Mouse (Mus musculus) gastrocnemius, postnatal 14 days (tissue): ENCODE results near the gene Per2. TPM values are rescaled to one million over a fixed set of nuclear protein-coding genes. Genes with fewer than 3 reads are reported as not detected.

Experiments
- DNase-seq: peaks from one replicate; pipeline ENCODE4 v3.0.0; 2021; ENCODE audit warnings: mixed read lengths
- intact Hi-C: fragments of 180-260 bp; cut with DNase I; formaldehyde crosslinking; loops from one replicate; pipeline ENCODE4 v1.15.1; 2025; ENCODE audit warnings: low total_unique reads
- total RNA-seq, 2 experiments: library from RNA; stranded (reverse); gene quantifications; 2 replicates each; pipeline ENCODE4 v1.2.3; 2021

Per2 gene
- total RNA-seq, 2 experiments from 2014 or later: 2.9 to 9.2 TPM

DNA sequence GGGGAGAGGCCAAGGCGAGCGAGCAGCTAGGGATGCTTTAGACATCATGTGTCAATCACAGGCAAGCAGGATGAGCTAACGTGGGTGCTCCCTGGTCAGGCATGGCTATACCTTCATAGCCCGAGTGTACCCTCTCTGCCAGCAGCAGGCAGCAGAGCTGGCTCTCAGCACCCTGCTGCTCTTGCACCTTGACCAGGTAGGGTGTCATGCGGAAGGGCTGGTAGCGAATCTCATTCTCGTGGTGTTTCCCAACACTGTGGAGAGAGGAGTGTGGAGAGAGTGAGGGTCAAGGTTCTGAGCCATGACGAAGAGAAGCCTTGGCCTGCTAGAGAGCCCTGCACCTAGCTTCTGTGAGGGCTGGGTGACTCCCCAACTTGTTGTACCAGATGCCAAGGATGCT lies 19.3 kb downstream of the Per2 start:
- no peak for DNase-seq
- intact Hi-C loops: no loop called here

DNA sequence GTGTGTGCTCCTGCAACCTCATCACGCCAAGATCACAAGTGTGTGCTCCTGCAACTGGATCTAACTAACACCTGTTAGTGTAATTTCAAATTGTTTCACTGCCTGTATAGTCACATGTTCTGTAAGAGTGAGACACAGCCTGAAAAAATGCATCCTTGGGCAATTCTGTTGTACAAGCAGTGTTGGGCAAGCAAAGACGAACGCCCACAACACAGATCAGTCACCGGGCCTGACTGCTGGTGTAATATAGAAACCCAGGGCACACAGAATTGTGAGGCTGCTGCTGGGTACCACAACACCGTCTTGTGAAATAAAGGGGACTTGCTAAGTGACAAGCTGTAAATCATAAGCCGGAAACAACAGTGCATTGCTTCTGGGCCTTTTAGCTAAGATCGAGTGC lies 21.6 kb downstream of the Per2 start:
- intact Hi-C loops: no loop called here
- no peak for DNase-seq

DNA sequence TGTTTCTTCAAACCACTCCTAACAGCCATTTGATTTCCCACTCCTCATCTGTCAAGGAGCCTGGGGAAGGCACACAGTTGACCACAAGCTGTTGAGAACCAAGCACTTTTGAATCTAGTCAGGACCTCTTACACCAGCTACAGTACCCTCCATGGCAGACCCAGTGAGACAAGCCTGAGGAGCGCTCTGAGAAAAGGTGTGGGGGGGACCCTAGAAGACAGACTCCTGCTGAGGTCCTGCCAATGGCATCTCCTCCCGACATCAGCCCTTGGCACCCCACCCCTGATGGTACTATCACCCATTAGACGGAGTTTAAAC lies 22.1 kb downstream of the Per2 start:
- intact Hi-C loops: no loop called here
- no peak for DNase-seq

DNA sequence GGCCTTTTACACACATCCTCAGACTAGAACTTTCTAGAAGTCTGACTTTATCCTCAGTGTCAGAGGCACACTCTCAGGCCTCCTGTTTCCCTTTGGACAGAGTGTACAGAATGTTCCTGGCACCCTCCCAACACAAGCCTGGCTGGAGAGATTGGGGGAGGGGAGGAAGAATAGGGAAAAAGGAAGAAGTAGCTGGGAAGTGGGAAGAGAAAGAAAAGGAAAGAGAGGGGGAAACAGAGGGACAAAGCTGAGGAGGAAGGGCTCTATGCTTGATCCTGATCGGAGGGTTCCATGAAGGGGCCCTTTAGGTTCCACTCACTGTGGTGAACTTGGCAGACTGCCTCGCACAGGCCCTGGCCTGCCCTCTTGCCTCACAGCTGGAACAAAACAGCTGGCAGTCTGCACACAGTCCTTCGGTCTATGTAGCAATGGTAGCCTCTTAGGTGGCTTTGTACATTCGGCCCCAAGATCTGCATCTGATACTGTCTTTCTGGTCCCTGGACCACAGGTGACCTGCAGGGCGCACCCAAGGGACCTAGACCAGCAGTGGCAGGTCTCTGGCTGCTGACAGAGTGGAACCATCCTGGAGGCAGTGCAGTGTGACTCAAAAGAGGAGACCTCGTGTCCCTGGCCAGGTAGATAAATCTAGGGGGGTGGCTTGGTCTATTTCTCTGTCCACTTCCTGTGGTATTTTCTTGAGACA lies 22.6 kb downstream of the Per2 start:
- peak; percentile 81 for DNase-seq
- intact Hi-C loops: no loop called here

DNA sequence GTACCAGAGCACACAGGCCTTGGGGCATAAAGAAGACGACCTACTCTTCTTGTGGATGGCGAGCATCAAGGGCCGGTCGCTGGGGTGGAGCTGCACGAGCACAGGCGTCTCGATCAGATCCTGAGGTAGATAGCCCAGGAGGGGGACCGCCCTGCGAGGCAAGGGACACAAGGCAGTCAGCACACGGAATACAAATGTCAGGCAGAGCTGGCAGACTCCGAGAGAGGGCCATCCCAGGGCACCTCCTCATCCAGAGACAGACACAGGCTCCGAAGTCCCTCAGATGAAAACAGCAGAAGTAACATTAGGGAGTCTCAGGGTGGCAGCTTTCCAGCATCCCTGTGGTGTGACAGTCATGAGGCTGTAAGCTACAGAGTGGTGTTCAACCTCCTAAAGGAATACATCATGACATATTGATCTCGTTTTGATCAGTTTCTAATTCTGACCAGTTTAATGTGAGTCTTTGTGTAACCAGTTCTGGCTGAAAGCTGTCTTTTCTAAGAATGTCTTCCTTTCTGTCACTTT lies 23.5 kb downstream of the Per2 start:
- intact Hi-C loops: no loop called here
- no peak for DNase-seq

DNA sequence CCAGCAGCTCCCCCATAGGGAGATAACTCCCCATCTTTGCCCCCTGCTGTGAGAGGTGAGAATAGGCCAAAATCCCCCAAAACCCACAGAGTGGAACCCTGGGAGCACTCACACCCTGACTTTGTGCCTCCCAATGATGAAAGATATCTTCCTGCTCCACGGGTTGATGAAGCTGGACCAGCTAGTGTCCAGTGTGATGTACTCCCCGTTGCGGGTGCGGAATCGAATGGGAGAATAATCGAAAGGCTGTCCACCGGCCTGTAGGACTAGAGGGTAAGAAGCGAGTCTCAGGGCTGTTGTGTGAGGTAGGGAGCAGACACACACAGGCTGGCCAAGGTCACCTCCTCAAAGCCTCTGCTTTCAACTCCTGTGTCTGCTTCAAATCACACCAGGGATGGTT lies 24.2 kb downstream of the Per2 start:
- no peak for DNase-seq
- intact Hi-C loops: no loop called here

DNA sequence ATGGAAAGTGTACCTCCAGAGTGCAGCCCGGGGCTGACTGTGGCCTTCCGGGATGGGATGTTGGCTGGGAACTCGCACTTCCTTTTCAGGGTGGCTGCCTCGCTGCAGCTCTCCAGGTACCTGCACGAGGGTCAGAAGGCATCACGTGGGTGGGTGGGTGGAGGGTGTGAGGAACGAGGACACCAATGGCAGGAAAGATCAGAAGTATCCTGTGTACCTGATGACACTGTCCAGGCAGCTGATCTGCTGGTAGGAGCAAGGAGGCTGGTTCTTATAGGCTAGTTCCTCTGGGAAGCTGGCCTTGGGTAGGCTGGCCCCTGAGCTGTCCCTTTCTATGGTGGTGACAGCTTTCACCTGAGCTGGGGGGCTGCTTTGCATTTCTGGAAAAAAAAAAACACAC lies 28.4 kb downstream of the Per2 start:
- intact Hi-C loops: no loop called here

DNA sequence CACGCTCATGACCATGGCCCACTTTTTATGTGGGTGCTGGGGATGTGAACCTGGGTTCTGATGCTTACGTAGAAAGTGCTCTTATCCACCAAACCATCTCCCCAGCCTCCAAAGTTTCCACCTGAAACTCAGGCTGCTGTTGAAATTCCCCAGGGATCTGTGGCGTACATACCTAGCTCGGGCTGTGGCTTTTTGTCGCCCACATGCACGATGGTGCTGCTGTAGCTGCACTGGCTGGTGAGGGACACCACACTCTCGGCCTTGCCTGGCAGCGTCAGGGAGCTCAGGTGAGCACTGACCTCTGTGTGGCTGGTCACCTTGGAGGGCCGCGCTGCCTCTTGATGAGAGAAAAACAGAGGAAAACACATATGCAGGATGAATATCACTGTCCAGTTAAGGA lies 29.9 kb downstream of the Per2 start:
- intact Hi-C loops: loop anchor here (5.0 kb wide), 2 partner anchors 38 to 53 kb away; no protein-coding TSS in a partner anchor
- DNase-seq: no peak

More for the DNA sequence above, 28.4 kb downstream of the Per2 start:
- no peak for DNase-seq

DNA sequence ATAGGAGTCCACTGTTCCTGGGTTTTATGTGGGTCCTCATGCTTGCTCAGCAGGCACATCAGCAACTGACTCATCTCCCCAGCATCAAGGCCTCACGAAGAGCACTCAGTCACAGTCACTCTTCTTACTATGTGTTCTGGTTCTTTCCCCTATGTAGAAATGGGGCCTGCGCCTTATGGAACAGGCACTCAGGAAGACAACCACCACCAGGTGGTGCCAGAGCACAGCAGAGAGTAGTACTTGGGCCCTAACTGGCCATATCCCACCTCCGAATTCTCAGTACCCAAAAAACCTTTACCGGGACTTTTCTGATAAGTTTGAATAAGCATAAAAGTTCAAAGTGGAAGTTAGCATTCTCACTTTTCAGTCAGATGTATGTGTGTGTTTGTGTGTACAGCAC lies 30.5 kb downstream of the Per2 start:
- DNase-seq: peak; percentile 86
- intact Hi-C loops: loop anchor here (5.0 kb wide), 2 partner anchors 39 to 54 kb away; no protein-coding TSS in a partner anchor

DNA sequence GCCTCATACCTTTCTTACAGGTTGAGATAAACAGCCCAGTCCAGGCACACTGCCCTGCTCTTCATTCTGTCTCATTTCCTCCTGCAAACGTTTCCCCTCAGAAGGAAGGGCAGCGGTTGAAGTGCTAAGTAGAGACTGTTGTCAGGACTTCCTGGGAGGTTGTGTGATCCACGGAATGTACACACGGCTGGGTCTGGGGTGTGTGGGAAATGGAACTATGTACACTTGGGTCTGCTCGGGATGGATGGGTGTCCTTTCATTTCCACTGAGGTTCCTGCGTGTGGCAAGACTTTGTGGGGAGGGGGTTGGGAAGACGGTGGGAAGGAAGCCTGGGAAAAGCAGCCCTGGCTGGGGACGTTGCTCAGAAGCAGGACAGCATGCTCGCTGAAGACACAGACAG lies 32.7 kb downstream of the Per2 start:
- no peak for DNase-seq
- intact Hi-C loops: loop anchor here (5.0 kb wide), 2 partner anchors 41 to 56 kb away; no protein-coding TSS in a partner anchor

DNA sequence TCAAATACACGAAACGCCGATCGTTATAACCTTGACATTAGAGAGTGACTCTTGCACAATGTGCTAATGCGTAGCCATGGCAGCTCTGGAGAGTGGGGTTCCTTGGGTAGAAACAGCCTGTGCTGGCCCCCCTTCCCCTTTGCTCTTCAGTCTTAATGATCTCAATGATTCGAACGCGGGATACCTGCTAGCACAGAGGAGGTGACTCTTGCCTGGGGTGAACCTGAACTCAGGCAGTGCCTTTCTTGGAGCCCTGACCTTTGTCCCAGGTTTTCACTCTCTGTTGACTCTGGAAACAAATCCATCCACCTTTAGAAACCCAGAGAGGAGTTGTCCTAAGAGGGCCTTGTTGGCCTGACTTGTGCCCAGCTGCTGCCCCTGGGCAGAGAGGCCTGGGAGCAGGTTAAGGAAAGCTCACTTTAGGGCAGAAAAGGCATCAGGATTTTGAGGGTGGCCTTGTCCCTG lies 38.5 kb downstream of the Per2 start:
- DNase-seq: no peak
- intact Hi-C loops: no loop called here

DNA sequence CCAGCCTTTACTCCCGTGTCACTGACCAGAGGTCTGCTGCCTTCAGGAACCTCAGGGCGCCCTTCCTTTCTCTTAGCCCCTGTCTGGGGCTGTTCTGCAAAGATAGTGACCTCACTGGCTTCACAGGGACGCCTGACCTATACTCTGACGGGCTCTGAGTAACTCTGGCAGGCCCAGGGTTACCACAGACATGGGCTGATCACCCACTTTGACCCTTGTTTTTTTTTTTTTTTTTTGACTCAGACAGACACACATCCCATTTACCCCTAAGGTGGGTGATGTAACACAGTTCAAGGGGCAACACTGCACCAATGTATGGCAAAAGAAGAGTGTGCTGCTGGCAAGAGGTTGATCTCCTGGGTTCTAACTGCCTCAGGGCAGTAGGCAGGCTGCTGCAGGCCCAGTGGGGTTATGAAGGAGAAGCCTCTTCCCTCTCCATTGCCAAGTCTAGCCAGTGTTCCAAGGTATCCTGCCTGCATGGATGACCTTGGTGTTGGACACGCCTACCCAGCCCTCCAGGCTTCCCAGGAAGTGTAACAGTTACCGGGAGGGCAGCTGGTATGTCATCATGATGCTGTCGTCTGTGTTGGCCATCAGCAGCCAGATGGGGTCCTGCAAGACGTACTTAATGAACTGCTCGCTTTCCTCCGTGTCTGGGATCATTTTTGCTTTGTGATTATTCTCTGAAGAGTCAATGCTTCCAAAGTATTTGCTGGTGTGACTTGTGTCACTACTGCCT lies 39.1 kb downstream of the Per2 start:
- no peak for DNase-seq
- intact Hi-C loops: no loop called here

DNA sequence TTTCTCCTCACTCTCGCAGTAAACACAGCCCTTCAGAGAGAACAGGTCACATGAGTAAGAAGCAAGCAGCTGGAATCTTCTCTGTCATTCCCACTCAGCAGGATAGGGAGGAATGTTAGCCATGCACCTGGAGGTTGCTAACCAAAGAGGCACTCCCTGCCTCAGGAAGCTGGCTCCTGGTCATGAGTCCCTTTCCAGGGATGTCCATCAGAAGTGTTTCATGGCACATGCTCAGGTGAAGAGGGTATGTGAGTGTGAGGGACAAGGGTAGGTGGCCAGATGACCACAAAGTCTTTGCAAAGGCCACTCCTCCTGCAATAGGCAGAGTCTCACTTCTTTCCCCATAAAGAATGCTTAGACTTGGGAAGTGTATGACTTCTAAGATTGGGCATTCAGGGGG lies 41.1 kb downstream of the Per2 start:
- no peak for DNase-seq
- intact Hi-C loops: no loop called here

DNA sequence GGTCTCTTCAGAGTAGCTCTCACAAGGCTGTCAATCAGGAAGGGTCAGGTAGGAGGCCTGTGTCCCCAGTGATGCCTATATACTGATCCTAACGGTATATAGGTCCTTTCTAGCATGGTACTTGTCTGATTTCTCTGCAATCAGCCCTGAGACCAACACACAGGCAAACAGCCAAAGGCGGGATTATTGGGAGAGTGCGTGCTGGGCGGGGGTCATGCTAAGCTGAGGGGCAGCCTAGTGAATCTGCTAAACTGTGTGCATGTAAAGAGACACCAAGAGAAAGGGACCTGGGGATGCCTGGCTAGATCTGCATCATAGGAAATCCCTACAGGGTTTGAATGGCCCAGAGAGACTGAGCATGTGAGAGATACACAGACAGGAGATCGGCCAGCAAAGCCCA lies 43.8 kb downstream of the Per2 start:
- intact Hi-C loops: no loop called here
- no peak for DNase-seq

DNA sequence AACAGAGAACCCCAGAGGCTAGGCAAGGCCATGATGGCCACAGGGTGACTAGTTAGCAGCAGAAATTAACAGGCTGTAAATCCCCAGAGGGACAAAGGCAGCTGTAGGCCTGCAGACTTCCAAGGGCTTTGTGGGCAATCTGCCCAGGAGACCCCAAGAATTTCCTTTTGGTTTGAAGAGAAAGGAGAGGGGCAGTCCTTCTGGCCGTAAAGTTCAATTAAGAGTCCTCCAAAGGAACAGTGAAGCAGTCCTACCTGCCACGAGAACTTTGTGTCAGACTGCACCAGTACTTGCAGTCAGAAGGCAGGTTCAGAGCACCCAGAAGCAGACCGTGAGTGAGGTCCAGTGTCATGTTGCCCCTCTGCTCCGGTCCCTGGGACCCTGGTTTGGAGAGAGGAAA lies 44.2 kb downstream of the Per2 start:
- intact Hi-C loops: no loop called here

DNA sequence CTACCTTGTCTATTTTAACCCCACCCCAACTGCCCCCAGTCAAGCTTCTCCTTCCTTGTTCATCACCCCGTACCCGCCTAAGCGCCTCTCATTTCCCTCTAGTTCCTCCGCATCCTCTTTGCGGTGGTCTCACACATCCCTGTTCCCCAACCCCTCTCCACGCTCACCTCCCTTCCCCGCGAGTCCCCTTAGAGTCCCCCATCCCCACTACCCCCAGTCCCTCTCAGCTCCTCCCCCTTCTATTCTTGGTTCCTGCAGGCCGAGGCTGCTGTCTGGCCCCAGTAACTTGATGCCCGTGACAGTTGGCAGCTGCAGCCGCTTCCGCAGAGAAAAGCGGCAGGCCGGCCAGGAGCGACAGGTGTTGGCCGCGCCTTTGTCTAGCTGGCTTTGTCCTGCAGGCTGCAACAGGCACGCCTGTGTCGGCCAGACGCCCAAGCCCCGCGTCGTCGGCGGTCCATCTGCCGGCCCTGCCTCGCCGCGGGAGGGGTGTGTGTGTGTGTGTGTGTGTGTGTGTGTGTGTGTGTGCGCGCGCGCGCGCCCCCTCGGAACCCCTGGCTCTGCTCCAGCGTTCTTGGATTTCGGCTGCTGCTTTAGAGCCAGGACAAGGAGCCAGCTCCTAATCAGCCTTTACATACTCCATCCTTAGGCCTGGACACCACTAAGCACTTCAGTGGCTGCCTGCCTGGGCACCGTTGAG lies 45.1 kb downstream of the Per2 start, which contains the start of gene Hes6:
Gene Hes6, minus strand, starts transcription at position 141 of the 697 bp plus-strand sequence.
- peak; percentile 89 for DNase-seq
- intact Hi-C loops: no loop called here

More for the DNA sequence above, 44.2 kb downstream of the Per2 start:
- no peak for DNase-seq

DNA sequence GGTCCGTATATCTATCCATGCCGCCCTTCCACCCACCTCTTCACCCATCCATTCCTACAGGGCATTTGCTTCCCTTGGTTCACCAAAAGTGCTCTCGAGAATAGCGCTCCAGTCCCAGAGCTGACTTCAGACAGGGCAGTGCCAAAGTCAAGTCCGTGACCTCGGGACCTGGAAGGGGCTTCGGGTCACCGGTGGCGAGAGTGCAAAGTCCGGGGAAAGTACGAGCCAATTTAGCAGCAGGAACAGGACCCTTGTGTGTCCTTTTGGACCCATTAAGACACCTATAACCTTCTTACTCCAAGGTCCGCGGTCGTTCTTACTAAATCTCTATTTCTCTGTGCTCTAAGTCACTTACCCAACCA lies 45.6 kb downstream of the Per2 start:
- no peak for DNase-seq
- intact Hi-C loops: no loop called here

DNA sequence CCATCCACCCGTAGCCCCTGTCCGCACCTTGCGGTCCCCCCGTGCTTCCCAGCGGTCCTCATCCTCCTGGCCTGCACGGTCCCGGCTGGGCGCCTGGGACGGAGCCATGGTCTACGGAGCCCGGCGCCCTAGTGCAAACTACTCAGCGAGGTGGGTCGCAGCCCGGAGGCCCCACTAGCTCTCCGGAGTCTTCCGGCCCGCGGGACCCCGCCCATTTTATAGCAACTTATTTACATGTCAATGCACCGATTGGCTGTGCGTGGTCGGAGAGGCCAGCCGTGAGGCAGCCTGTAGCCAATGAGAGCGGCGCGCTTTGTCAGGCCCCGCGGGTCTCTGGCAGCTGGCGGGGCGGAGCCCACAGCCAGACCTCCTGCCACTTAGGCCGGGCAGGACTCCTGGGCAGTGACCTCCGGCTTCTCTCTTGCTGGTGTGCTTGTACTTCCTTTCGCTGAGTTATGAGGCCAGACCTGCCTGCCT lies 46.1 kb downstream of the Per2 start:
- intact Hi-C loops: no loop called here

DNA sequence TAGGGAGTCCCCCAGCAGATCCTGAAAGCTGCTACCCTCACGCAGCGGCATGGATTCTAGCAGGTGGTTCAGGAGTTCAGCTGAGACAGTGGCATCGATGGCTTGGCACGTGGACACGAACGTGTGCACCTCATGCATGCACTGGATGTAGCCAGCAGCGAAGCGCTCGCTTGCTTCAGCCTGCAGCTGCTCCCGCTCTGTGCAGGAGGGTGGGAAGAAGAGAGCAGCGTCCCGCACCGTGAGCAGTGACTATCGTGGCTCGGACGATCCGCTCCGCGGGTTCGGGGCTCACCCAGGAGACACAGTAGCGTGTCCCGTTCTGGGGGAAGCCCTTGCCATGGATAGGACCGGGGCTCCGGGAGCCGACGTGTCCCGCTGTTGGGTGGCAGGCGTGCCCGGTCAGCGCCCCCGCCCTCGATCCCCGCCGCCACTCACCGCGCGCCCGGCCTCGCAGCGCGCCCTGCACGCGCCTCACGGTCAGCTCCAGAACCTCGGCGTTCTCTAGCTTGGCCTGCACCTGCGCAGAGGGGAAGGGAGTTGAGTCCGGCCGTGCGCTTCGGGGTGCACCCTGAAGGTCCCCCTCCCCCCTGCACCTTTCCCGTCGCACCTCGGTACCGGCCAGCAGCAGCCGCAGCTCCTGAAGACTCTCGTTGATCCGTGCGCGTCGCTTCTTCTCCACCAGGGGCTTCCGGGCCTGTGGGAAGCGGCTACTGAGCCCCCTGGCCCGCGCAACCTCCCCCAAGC lies 46.7 kb downstream of the Per2 start:
- intact Hi-C loops: no loop called here
- peak; percentile 32 for DNase-seq

More for the DNA sequence above, 46.1 kb downstream of the Per2 start:
- DNase-seq: peak; percentile 95
